Mouse (Mus musculus): ENCODE data around the gene Paqr5. TPM values are rescaled to one million over a fixed set of nuclear protein-coding genes. Genes with fewer than 3 reads are reported as not detected.

Paqr5 gene
- polyA plus RNA-seq, 2 experiments = 5.2 to 12.4 TPM

- no peak overlapping the region for H3K4me2 ChIP-seq (replicated peaks; ENCODE audit: low read depth, low read length, severe bottlenecking)
- no peaks in the 10 kb centered on the region for H3K4me1 ChIP-seq (ENCODE audit: control insufficient read depth, insufficient read depth, low read length)
- no peak overlapping the region for H3K9ac ChIP-seq (ENCODE audit: low read depth, low read length, severe bottlenecking)
- WGBS = 76% methylated on average over 2 of the region's 2 CpGs
- peaks cover 4% of the 10 kb centered on the region; the same call in 1 of the 2 replicates for H3K36me3 ChIP-seq (ENCODE audit: control insufficient read depth, insufficient read depth, low read length)
- no peak overlapping the region for H3K4me3 ChIP-seq (replicated peaks; ENCODE audit: low read length)
- no peaks in the 10 kb centered on the region for H3K9me3 ChIP-seq (ENCODE audit: control insufficient read depth, low read length)
- H3K27me3 ChIP-seq (ENCODE audit: control insufficient read depth, insufficient read depth, low read length) = no peaks in the 10 kb centered on the region
- no peak for ATAC-seq (ENCODE audit: low FRiP score, low read depth)
- H3K27ac ChIP-seq (replicated peaks; ENCODE audit: low read depth, low read length) = no peak overlapping the region
- DNase-seq (ENCODE audit: low spot score) = no peak
- no peak for TF ChIP-seq POLR2A (IDR thresholded peaks at IDR 0.05; ENCODE audit: borderline replicate concordance, extremely low read depth, insufficient read depth, insufficient read length)
These were observed 29.6 kb upstream of the Paqr5 start for GRCm38 (mm10) chr9:62056206-62056605.

DNA sequence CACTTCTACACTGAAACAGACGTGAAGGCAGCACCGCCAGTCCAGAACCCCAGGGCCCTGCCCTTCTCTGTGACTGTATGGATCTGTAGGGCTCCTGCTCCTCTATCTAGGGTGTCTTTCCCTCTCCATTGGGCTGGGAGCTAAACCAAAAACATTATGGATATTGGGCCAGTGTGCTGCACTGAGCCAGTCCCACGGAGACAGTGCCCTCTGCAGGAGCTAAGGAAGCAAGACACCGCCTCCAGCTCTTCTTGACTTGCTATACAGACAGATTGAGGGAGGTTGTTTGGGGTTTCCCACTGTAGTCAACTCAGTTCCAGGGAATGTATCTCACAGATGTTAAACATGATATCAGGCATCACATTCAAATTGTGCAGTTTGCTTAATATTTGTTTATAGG lies 24.1 kb upstream of the Paqr5 start:
- no peaks in the 10 kb centered on the region for H3K4me1 ChIP-seq (ENCODE audit: control insufficient read depth, insufficient read depth, low read length)
- TF ChIP-seq POLR2A (IDR thresholded peaks at IDR 0.05; ENCODE audit: borderline replicate concordance, extremely low read depth, insufficient read depth, insufficient read length) = no peak
- 50% methylated on average over 4 of the region's 4 CpGs for WGBS
- no peaks in the 10 kb centered on the region for H3K9me3 ChIP-seq (ENCODE audit: control insufficient read depth, low read length)
- H3K36me3 ChIP-seq (ENCODE audit: control insufficient read depth, insufficient read depth, low read length) = no peaks in the 10 kb centered on the region
- no peak overlapping the region for H3K4me3 ChIP-seq (replicated peaks; ENCODE audit: low read length)
- H3K9ac ChIP-seq (ENCODE audit: low read depth, low read length, severe bottlenecking) = no peak overlapping the region
- H3K4me2 ChIP-seq (replicated peaks; ENCODE audit: low read depth, low read length, severe bottlenecking) = no peak overlapping the region
- H3K27ac ChIP-seq (replicated peaks; ENCODE audit: low read depth, low read length) = no peak overlapping the region
- DNase-seq (ENCODE audit: low spot score) (peak; percentile 32), ATAC-seq (ENCODE audit: low FRiP score, low read depth) (no peak)
- H3K27me3 ChIP-seq (ENCODE audit: control insufficient read depth, insufficient read depth, low read length) = no peaks in the 10 kb centered on the region

- 62% methylated on average over 8 of the region's 8 CpGs for WGBS
- no peak for DNase-seq (ENCODE audit: low spot score)
These were observed 22.5 kb upstream of the Paqr5 start for GRCm38 (mm10) chr9:62049166-62049565.

GRCm38 (mm10) chr9:62042167-62042566 lies 15.5 kb upstream of the Paqr5 start:
- no peak overlapping the region for H3K4me3 ChIP-seq (replicated peaks; ENCODE audit: low read length)
- DNase-seq (ENCODE audit: low spot score) (no peak), ATAC-seq (ENCODE audit: low FRiP score, low read depth) (no peak)
- H3K36me3 ChIP-seq (ENCODE audit: control insufficient read depth, insufficient read depth, low read length) = no peaks in the 10 kb centered on the region
- no peak overlapping the region for H3K27ac ChIP-seq (replicated peaks; ENCODE audit: low read depth, low read length)
- H3K4me2 ChIP-seq (replicated peaks; ENCODE audit: low read depth, low read length, severe bottlenecking) = no peak overlapping the region
- WGBS = 81% methylated on average over 3 of the region's 3 CpGs
- H3K27me3 ChIP-seq (ENCODE audit: control insufficient read depth, insufficient read depth, low read length) = no peaks in the 10 kb centered on the region
- no peak for TF ChIP-seq POLR2A (IDR thresholded peaks at IDR 0.05; ENCODE audit: borderline replicate concordance, extremely low read depth, insufficient read depth, insufficient read length)
- H3K9ac ChIP-seq (ENCODE audit: low read depth, low read length, severe bottlenecking) = no peak overlapping the region
- H3K9me3 ChIP-seq (ENCODE audit: control insufficient read depth, low read length) = no peaks in the 10 kb centered on the region
- no peaks in the 10 kb centered on the region for H3K4me1 ChIP-seq (ENCODE audit: control insufficient read depth, insufficient read depth, low read length)

More at GRCm38 (mm10) chr9:62049166-62049565, 22.5 kb upstream of the Paqr5 start:
- H3K9ac ChIP-seq (ENCODE audit: low read depth, low read length, severe bottlenecking) = no peak overlapping the region
- H3K27ac ChIP-seq (replicated peaks; ENCODE audit: low read depth, low read length) = no peak overlapping the region
- TF ChIP-seq POLR2A (IDR thresholded peaks at IDR 0.05; ENCODE audit: borderline replicate concordance, extremely low read depth, insufficient read depth, insufficient read length) = no peak
- H3K4me3 ChIP-seq (replicated peaks; ENCODE audit: low read length) = no peak overlapping the region
- H3K36me3 ChIP-seq (ENCODE audit: control insufficient read depth, insufficient read depth, low read length) = no peaks in the 10 kb centered on the region
- no peak for ATAC-seq (ENCODE audit: low FRiP score, low read depth)
- no peaks in the 10 kb centered on the region for H3K27me3 ChIP-seq (ENCODE audit: control insufficient read depth, insufficient read depth, low read length)
- no peaks in the 10 kb centered on the region for H3K4me1 ChIP-seq (ENCODE audit: control insufficient read depth, insufficient read depth, low read length)
- H3K4me2 ChIP-seq (replicated peaks; ENCODE audit: low read depth, low read length, severe bottlenecking) = no peak overlapping the region
- no peaks in the 10 kb centered on the region for H3K9me3 ChIP-seq (ENCODE audit: control insufficient read depth, low read length)

- no peaks in the 10 kb centered on the region for H3K36me3 ChIP-seq (ENCODE audit: control insufficient read depth, insufficient read depth, low read length)
- peak; percentile 79 for ATAC-seq (ENCODE audit: low FRiP score, low read depth)
- no peak overlapping the region for H3K9ac ChIP-seq (ENCODE audit: low read depth, low read length, severe bottlenecking)
- no peak for TF ChIP-seq POLR2A (IDR thresholded peaks at IDR 0.05; ENCODE audit: borderline replicate concordance, extremely low read depth, insufficient read depth, insufficient read length)
- H3K9me3 ChIP-seq (ENCODE audit: control insufficient read depth, low read length) = no peaks in the 10 kb centered on the region
- H3K4me1 ChIP-seq (ENCODE audit: control insufficient read depth, insufficient read depth, low read length) = no peaks in the 10 kb centered on the region
- WGBS = 7% methylated on average over 20 of the region's 20 CpGs
- peak; percentile 89 for DNase-seq (ENCODE audit: low spot score)
- H3K27ac ChIP-seq (replicated peaks; ENCODE audit: low read depth, low read length) = no peak overlapping the region
- no peak overlapping the region for H3K4me3 ChIP-seq (replicated peaks; ENCODE audit: low read length)
- H3K4me2 ChIP-seq (replicated peaks; ENCODE audit: low read depth, low read length, severe bottlenecking) = peak overlapping the region; percentile 41
- no peaks in the 10 kb centered on the region for H3K27me3 ChIP-seq (ENCODE audit: control insufficient read depth, insufficient read depth, low read length)
These were observed 13.5 kb upstream of the Paqr5 start for GRCm38 (mm10) chr9:62040008-62040608.

Data from limb, embryonic 14.5 days (tissue).